Mouse (Mus musculus) cerebellum, adult 2 months (tissue): Measurements from ENCODE around the gene Zap70.
"Not testable (repeated sequence)": the region's sequence is repeated elsewhere in the genome, so short reads cannot be mapped to it uniquely, and the experiment has no call there.

Source experiments
- CTCF ChIP-seq: fragments of 200-500 bp; IDR thresholded peaks from 2 replicates; pipeline ENCODE4 v1.5.1; 2011; ENCODE audit warnings: low read depth, mild to moderate bottlenecking, control low read depth, low read length, moderate library complexity, borderline replicate concordance; ENCODE audit not compliant: insufficient read depth
- POLR2A ChIP-seq: fragments of 200-500 bp; IDR thresholded peaks from 2 replicates; pipeline ENCODE4 v1.6.1; 2011; ENCODE audit warnings: low read length, control low read depth, borderline replicate concordance; ENCODE audit not compliant: insufficient read depth

GRCm38 (mm10) chr1:36821918-36822317, 60.3 kb downstream of the Zap70 start:
- not testable (repeated sequence) for TF ChIP-seq CTCF, POLR2A
